Mouse (Mus musculus): ENCODE measurements around the gene 9130008F23Rik. TPM values are rescaled to one million over a fixed set of nuclear protein-coding genes. Genes with fewer than 3 reads are reported as not detected.

The 9130008F23Rik gene
- polyA plus RNA-seq, 1 experiment from 2014 or later = 0.09 TPM

- no peaks in the 10 kb centered on the region for H3K4me1 ChIP-seq (ENCODE audit: insufficient read depth)
- no peak overlapping the region for H3K4me2 ChIP-seq (ENCODE audit: low read depth, low read length)
- no peaks in the 10 kb centered on the region for H3K9me3 ChIP-seq (ENCODE audit: low read length)
- no peaks in the 10 kb centered on the region for H3K36me3 ChIP-seq (replicated peaks; ENCODE audit: insufficient read depth, low read length)
- ATAC-seq = no peak
- H3K4me3 ChIP-seq (ENCODE audit: low read depth, low read length) = no peak overlapping the region
- H3K27me3 ChIP-seq (ENCODE audit: insufficient read depth, low read length) = no peaks in the 10 kb centered on the region
- TF ChIP-seq CTCF (IDR thresholded peaks at IDR 0.05; ENCODE audit: low read depth) (no peak), EP300 (IDR thresholded peaks at IDR 0.05; ENCODE audit: low read depth) (no peak)
- H3K9ac ChIP-seq (replicated peaks) = no peak overlapping the region
- no peak overlapping the region for H3K27ac ChIP-seq (ENCODE audit: low read depth)
- no peak for DNase-seq
Measured at GRCm38 (mm10) chr17:40855065-40855464, 25.3 kb downstream of the 9130008F23Rik start.

- no peaks in the 10 kb centered on the region for H3K27me3 ChIP-seq (ENCODE audit: insufficient read depth, low read length)
- no peak for DNase-seq
- ATAC-seq = no peak; the same call in 1 of the 2 replicates
- no peak overlapping the region for H3K4me3 ChIP-seq (ENCODE audit: low read depth, low read length)
- H3K36me3 ChIP-seq (replicated peaks; ENCODE audit: insufficient read depth, low read length) = peaks cover 31% of the 10 kb centered on the region
- H3K4me1 ChIP-seq (ENCODE audit: insufficient read depth) = no peaks in the 10 kb centered on the region
- no peak overlapping the region for H3K27ac ChIP-seq (ENCODE audit: low read depth)
- H3K4me2 ChIP-seq (ENCODE audit: low read depth, low read length) = no peak overlapping the region
- no peaks in the 10 kb centered on the region for H3K9me3 ChIP-seq (ENCODE audit: low read length)
- H3K9ac ChIP-seq (replicated peaks) = no peak overlapping the region
- TF ChIP-seq EP300 (IDR thresholded peaks at IDR 0.05; ENCODE audit: low read depth) (no peak), CTCF (IDR thresholded peaks at IDR 0.05; ENCODE audit: low read depth) (peak; percentile 60)
Measured at GRCm38 (mm10) chr17:40837308-40837707, 43.1 kb downstream of the 9130008F23Rik start.

GRCm38 (mm10) chr17:40831870-40832269, 48.5 kb downstream of the 9130008F23Rik start:
- Histone ChIP-seq H3K4me3 (ENCODE audit: low read depth, low read length) (no peak overlapping the region), H3K27ac (ENCODE audit: low read depth) (no peak overlapping the region), H3K4me2 (ENCODE audit: low read depth, low read length) (no peak overlapping the region), H3K4me1 (ENCODE audit: insufficient read depth) (no peaks in the 10 kb centered on the region), H3K27me3 (ENCODE audit: insufficient read depth, low read length) (no peaks in the 10 kb centered on the region), H3K9me3 (ENCODE audit: low read length) (no peaks in the 10 kb centered on the region), H3K36me3 (replicated peaks; ENCODE audit: insufficient read depth, low read length) (peaks cover 41% of the 10 kb centered on the region), H3K9ac (replicated peaks) (no peak overlapping the region)
- TF ChIP-seq EP300 (IDR thresholded peaks at IDR 0.05; ENCODE audit: low read depth) (no peak), CTCF (IDR thresholded peaks at IDR 0.05; ENCODE audit: low read depth) (peak; percentile 41)
- DNase-seq (no peak), ATAC-seq (no peak)
- WGBS (ENCODE audit: insufficient replicate concordance) = 42% methylated on average over 2 of the region's 2 CpGs

Other genes starting within 250 kb of the 9130008F23Rik start
- not detected in 2 replicates for gene Esp3, start 248.5 kb downstream of the 9130008F23Rik start, polyA plus RNA-seq (2015; fragmentation: Nextera tagmentation; extraction: Ambion mirVana)
- gene Esp1, start 153.4 kb downstream of the 9130008F23Rik start, polyA plus RNA-seq (2015; fragmentation: Nextera tagmentation; extraction: Ambion mirVana) = not detected in 2 replicates
- 0.13 and 0.15 TPM in 2 replicates for gene Crisp2, start 73.6 kb downstream of the 9130008F23Rik start, polyA plus RNA-seq (2015; fragmentation: Nextera tagmentation; extraction: Ambion mirVana)
- gene Rhag, start 69.4 kb downstream of the 9130008F23Rik start, polyA plus RNA-seq (2015; fragmentation: Nextera tagmentation; extraction: Ambion mirVana) = 61.6 and 71.2 TPM in 2 replicates
- gene Glyatl3, start 33.8 kb upstream of the 9130008F23Rik start, polyA plus RNA-seq (2015; fragmentation: Nextera tagmentation; extraction: Ambion mirVana) = not detected in 2 replicates
- gene Mut, start 54.1 kb upstream of the 9130008F23Rik start, polyA plus RNA-seq (2015; fragmentation: Nextera tagmentation; extraction: Ambion mirVana) = 49.7 and 52.0 TPM in 2 replicates
- gene Cenpq, start 54.5 kb upstream of the 9130008F23Rik start, polyA plus RNA-seq (2015; fragmentation: Nextera tagmentation; extraction: Ambion mirVana) = 11.7 and 12.4 TPM in 2 replicates

All from liver, postnatal 0 days (tissue).